Mouse (Mus musculus) small intestine, adult 2 months (tissue): ENCODE measurements at regions not wholly inside any gene's neighbourhood (a gene's known extent, or its start where the extent isn't known, plus 50 kb on each side); places are given as distances from the start of the nearest gene placed in this dataset.
"Not testable (repeated sequence)": the region's sequence is repeated elsewhere in the genome, so short reads cannot be mapped to it uniquely, and the experiment has no call there.

Source experiments
- H3K27ac ChIP-seq: fragments of 200-500 bp; 2 replicates; pipeline ENCODE4 v1.5.1; 2012; ENCODE audit warnings: low read depth, low read length, control low read depth, inconsistent platforms; ENCODE audit not compliant: insufficient read depth
- H3K27me3 ChIP-seq: fragments of 200-500 bp; 2 replicates; pipeline ENCODE4 v1.6.1; 2012; ENCODE audit warnings: mild to moderate bottlenecking, moderate library complexity, low read length, inconsistent platforms; ENCODE audit not compliant: control insufficient read depth, insufficient read depth
- H3K36me3 ChIP-seq: fragments of 200-500 bp; 2 replicates; pipeline ENCODE4 v1.6.1; 2012; ENCODE audit warnings: mild to moderate bottlenecking, low read length, control low read depth, inconsistent platforms; ENCODE audit not compliant: control insufficient read depth, insufficient read depth
- H3K4me1 ChIP-seq: fragments of 200-500 bp; 2 replicates; pipeline ENCODE4 v1.6.1; 2012; ENCODE audit warnings: low read length, inconsistent platforms, mixed read lengths; ENCODE audit not compliant: control insufficient read depth, insufficient read depth, insufficient read length
- H3K4me3 ChIP-seq: fragments of 200-500 bp; 2 replicates; pipeline ENCODE4 v1.5.1; 2012; ENCODE audit warnings: low read depth, mild to moderate bottlenecking, control low read depth, inconsistent platforms, low read length, moderate library complexity
- CTCF ChIP-seq: fragments of 200-500 bp; IDR thresholded peaks from 2 replicates; pipeline ENCODE4 v1.5.1; 2012; ENCODE audit warnings: low read depth, mild to moderate bottlenecking, control low read depth, inconsistent platforms, low read length, moderate library complexity, mixed read lengths; ENCODE audit not compliant: insufficient replicate concordance, insufficient read length; ENCODE audit errors: extremely low read depth
- POLR2A ChIP-seq: fragments of 200-500 bp; IDR thresholded peaks from 2 replicates; pipeline ENCODE4 v1.6.1; 2012; ENCODE audit warnings: low read depth, mild to moderate bottlenecking, control low read depth, inconsistent platforms, low read length, moderate library complexity
- WGBS: fragments of 180-500 bp; shearing (Covaris S2); methylation state at CpG from one replicate; pipeline ENCODE4 v1.1.7; 2018; 5-methylcytosine and 5-hydroxymethylcytosine counted together

DNA sequence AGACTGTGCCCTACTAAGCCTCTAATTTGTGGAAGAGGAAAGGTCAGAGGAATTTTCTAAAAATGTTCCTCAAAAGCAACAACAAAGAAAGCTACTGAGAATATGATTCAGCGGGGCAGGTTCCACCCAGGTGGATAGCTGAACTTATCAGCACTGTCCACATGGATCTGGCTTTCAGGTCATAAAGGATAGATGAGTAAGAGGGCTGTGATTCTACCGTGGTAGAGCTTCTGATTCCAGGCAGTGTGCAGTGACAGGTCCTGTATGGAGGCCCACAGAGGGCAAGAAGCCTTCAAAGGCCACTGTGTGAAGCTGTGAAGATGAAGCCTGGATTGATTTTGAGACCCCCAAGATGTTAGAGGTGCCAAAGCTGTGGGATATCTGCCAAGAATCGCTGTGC is 51.8 kb downstream of the Teddm3 start:
- not testable (repeated sequence) for H3K4me1 ChIP-seq, H3K4me3 ChIP-seq, H3K27ac ChIP-seq, H3K36me3 ChIP-seq, H3K27me3 ChIP-seq
- WGBS: 47% methylated on average over 3 of the region's 3 CpGs

DNA sequence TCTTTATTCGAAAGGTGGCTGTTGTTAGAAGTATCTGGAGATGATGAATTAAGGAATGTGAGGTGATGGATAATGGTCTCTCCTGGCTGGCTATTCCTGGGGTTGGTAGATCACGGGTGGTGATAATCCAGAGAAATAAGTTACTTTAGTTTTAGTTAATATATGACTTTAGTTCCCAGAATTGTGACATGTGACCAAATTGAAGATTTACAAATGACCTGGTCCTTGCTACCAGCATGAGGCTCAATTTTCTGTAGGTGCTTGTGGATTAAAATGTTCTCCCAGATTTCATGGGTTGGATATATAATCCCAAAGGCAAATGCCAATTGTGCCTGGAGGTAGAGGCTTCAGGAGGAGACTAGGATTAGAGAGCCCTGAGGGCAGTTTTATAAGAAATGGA is 53.7 kb downstream of the Teddm3 start:
- H3K4me1 ChIP-seq, H3K4me3 ChIP-seq, H3K27ac ChIP-seq, H3K36me3 ChIP-seq, H3K27me3 ChIP-seq: not testable (repeated sequence)
- WGBS: 78% methylated on average over 2 of the region's 2 CpGs

DNA sequence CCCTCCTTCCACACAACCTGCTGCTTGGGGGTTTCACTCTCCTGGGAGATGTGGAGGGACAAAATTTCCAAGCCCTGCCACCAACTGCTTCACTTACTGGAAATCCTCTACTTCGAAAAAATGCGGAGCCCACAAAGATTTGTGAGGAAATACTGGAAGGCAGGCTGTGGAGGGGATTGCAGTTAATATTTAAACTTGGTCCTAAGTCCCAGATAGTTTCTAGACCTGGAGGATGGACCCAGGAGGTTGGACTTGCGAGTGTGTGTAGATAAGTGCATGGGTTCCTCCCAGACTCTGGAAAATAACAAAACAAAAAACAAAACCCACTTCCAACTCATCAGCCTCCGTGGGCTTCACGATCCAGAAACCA is 79.0 kb downstream of the Teddm3 start:
- H3K4me1 ChIP-seq: no peaks in the 10 kb centered on the region
- no peak overlapping the region for H3K27ac ChIP-seq
- H3K4me3 ChIP-seq: no peak overlapping the region
- no peaks in the 10 kb centered on the region for H3K27me3 ChIP-seq
- TF ChIP-seq CTCF (no peak), POLR2A (no peak)
- 25% methylated on average over 5 of the region's 5 CpGs for WGBS
- no peaks in the 10 kb centered on the region for H3K36me3 ChIP-seq

DNA sequence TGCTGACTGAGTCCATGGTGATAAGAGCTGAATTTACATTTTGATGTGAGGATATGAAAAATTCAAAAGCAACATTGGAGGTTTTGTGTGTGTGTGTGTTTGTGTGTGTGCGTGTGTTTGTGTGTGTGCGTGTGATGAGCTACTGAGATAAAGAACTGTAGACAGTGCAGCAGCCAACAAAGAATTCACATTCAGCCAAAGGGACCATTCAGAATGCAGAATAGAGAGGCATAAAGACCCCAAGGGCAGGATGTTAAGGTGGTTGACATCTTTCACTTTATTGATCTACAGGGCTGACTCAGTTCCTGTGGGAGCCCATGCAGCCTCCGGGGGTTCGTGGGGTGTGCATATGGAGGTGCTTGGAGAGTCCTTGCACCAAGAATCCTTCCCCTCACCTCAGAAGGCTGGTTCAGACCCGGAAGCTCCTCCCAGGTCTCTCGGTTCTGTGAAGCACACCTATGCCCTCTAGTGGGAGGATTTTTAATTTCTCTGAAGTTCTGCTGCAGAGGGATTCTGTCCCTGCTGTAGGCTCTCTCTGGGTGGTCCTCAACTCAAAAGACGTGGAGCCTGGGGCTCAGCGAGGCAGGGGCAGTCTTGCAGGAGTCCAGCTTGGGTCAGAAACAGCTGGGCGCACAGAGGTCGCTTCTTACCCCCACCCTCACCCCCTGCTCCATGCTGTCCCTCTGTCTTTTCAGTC is 79.6 kb downstream of the Teddm3 start:
- 23% methylated on average over 9 of the region's 10 CpGs for whole genome bisulfite sequencing
- H3K27ac ChIP-seq, H3K27me3 ChIP-seq, H3K4me3 ChIP-seq, H3K4me1 ChIP-seq, H3K36me3 ChIP-seq: not testable (repeated sequence)

DNA sequence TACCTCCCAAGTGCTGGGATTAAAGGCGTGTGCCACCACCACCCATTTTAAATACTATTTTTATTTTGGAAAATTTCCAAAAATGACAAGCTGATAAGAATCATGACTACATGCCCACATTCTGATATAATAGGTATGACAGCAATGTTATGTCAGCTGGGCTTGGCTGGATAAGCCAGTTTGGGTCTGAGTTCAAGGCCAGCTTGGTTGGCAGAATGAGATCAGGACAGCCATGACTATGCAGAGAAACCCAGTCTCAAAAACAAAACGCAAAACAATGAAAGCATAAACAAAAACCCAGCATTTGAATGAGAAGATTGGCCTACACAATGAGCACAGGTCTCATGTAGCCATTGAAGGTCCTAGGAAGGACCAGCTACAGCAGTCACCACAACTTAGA is 93.6 kb downstream of the Teddm3 start:
- H3K27me3 ChIP-seq: no peaks in the 10 kb centered on the region; the same call in 1 of the 2 replicates
- H3K4me3 ChIP-seq: no peak overlapping the region
- no peaks in the 10 kb centered on the region for H3K4me1 ChIP-seq
- H3K36me3 ChIP-seq: no peaks in the 10 kb centered on the region
- TF ChIP-seq POLR2A (no peak), CTCF (no peak)
- 81% methylated on average over 2 of the region's 2 CpGs for WGBS
- no peak overlapping the region for H3K27ac ChIP-seq

DNA sequence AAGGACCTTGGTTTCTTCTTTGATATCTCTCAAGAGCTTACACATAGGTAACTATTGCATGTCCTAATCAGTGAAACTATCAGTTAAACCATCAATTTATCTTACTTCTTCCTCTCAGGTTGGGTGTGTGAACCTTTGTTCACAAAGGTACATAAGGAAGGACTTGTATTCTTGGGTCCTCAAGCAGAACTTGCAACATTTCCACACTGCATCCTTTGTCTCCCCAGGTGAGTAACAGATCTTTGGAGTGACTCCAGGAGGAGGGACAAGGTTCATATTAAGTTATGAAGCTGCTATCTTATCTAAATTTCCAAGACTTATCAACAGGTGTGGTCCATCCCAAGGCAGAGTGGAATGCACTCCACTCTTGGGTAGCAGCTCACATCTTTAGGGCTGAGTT is 99.0 kb downstream of the Teddm3 start:
- Histone ChIP-seq H3K27me3 (peaks cover 2% of the 10 kb centered on the region; the same call in 1 of the 2 replicates), H3K4me1 (no peaks in the 10 kb centered on the region), H3K36me3 (no peaks in the 10 kb centered on the region), H3K4me3 (no peak overlapping the region), H3K27ac (no peak overlapping the region)
- TF ChIP-seq CTCF (no peak), POLR2A (no peak)

DNA sequence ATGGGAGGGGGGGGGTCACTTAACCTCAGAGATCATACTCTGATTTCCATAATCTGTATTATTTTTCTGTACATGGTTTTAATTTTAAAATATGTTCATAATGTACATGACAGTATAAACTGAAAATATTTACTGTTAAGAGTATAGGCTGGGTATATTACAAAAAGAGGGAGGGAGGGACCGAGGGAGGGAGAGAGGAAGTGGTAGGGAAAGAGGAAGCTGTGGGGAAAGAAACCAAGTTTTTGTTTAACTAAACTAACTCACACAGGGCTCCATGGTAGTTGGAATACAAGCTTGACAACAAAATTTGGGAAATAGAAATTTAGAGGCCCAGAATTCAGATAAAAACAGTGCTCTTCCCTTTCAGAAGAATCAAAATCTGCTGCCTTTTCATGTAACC is 131.7 kb downstream of the Teddm3 start:
- H3K27me3 ChIP-seq, H3K4me1 ChIP-seq, H3K27ac ChIP-seq, H3K36me3 ChIP-seq, H3K4me3 ChIP-seq: not testable (repeated sequence)
- 80% methylated on average over 1 of the region's 1 CpGs for WGBS

DNA sequence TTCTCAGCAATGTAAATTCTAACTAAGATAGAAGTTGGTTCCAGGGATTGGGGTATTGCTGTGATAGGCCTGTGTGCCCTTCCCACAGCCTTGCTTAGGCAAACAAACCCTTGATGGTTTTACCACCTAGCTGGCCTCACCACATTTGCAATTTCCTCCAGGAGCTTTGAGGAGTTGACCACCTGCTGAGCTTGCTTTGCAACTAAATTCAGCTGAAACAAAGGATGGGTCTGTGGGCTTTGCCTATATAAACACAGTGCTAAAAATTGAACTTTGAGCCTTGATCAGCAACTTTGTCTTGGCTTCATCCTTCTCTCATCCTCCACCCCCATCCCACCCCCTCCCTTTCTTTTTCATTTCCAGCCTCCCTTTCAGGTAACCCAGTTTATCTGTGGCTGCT is 148.9 kb downstream of the Teddm3 start:
- Histone ChIP-seq H3K4me3 (no peak overlapping the region), H3K4me1 (no peaks in the 10 kb centered on the region), H3K36me3 (no peaks in the 10 kb centered on the region), H3K27me3 (no peaks in the 10 kb centered on the region), H3K27ac (no peak overlapping the region)
- TF ChIP-seq POLR2A: no peak
- TF ChIP-seq CTCF: no peak
